Mouse (Mus musculus) embryonic facial prominence, embryonic 11.5 days (tissue): ENCODE measurements around the gene Duox1. TPM values are rescaled to one million over a fixed set of nuclear protein-coding genes. Genes with fewer than 3 reads are reported as not detected.
A peak's percentile ranks its signal among the peaks of the same experiment; 100 is the strongest.
"Not testable (repeated sequence)": the region's sequence is repeated elsewhere in the genome, so short reads cannot be mapped to it uniquely, and the experiment has no call there.

Experiments
- ATAC-seq: fragments of 200-750 bp; cut with Nextera tagmentation; replicated peaks from 2 replicates; pipeline ENCODE4 v1.8.0; 2017; ENCODE audit warnings: low read depth; ENCODE audit not compliant: insufficient number of reproducible peaks, low FRiP score, low TSS enrichment
- DNase-seq: peaks from one replicate; pipeline ENCODE4 v3.0.0-alpha.2; 2015; ENCODE audit warnings: low spot score
- H3K27ac ChIP-seq: fragments of 300-500 bp; sonication (generic); replicated peaks from 2 replicates; pipeline ENCODE4 v1.5.1; 2014; ENCODE audit warnings: mild to moderate bottlenecking, low read depth, low read length, control low read depth
- H3K27me3 ChIP-seq: fragments of 300-500 bp; sonication (generic); 2 replicates; pipeline ENCODE4 v1.6.1; 2014; ENCODE audit warnings: mild to moderate bottlenecking, low read length, moderate library complexity, mixed read lengths; ENCODE audit not compliant: control insufficient read depth, insufficient read depth
- H3K36me3 ChIP-seq: fragments of 300-500 bp; sonication (generic); replicated peaks from 2 replicates; pipeline ENCODE4 v1.6.1; 2014; ENCODE audit warnings: low read depth, mild to moderate bottlenecking, low read length, moderate library complexity, mixed read lengths; ENCODE audit not compliant: control insufficient read depth, insufficient read depth
- H3K4me1 ChIP-seq: fragments of 300-500 bp; sonication (generic); 2 replicates; pipeline ENCODE4 v1.6.1; 2014; ENCODE audit warnings: low read length, mixed read lengths; ENCODE audit not compliant: control insufficient read depth, insufficient read depth
- H3K4me2 ChIP-seq: fragments of 300-500 bp; sonication (generic); 2 replicates; pipeline ENCODE4 v1.6.1; 2014; ENCODE audit warnings: low read depth, mild to moderate bottlenecking, control low read depth, low read length, moderate library complexity
- H3K4me3 ChIP-seq: fragments of 300-500 bp; sonication (generic); 2 replicates; pipeline ENCODE4 v1.5.1; 2014; ENCODE audit warnings: low read depth, low read length, control low read depth
- H3K9ac ChIP-seq: fragments of 300-500 bp; sonication (generic); replicated peaks from 2 replicates; pipeline ENCODE4 v1.6.1; 2014; ENCODE audit warnings: mild to moderate bottlenecking, control low read depth, low read length
- H3K9me3 ChIP-seq: fragments of 300-500 bp; sonication (generic); replicated peaks from 2 replicates; pipeline ENCODE4 v1.6.1; 2016; ENCODE audit warnings: mild to moderate bottlenecking, low read length, inconsistent platforms, mixed read lengths; ENCODE audit not compliant: control insufficient read depth
- WGBS: fragments of 180-500 bp; shearing (Covaris S2); extraction: QIAGEN DNeasy Blood & Tissue Kit; methylation state at CpG from one replicate; pipeline ENCODE4 v1.1.7; 2014; 5-methylcytosine and 5-hydroxymethylcytosine counted together
- polyA plus RNA-seq: library from polyadenylated mRNA; unstranded; fragments of >200 nt; fragmentation: Nextera tagmentation; extraction: Ambion mirVana; gene quantifications from 2 replicates; pipeline ENCODE4 v1.2.1, GENCODE M21; 2014

Gene Duox1
- polyA plus RNA-seq, 1 experiment from 2014 or later: 0.06 TPM

DNA sequence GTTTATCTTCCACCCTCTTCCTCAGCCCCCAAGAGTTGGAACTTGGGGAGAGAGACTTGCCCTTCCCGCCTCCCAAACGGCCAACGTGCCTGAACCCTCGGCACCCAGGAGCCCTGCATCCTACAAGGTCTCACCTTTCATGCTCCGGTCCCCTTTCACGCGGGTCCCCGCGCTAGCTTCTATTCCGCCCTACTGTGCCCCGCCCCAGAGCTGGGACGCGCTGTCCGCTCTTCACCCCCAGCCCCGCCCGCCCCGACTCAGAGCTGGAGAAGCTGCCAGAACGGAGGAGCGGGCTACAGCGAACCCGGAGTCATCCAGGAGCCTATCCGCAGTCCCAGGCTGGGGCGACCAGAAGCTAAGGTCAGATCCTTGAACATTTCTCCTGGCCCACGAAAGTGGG lies 1.9 kb upstream of the Duox1 start, which contains the start of gene Duoxa1:
Gene Duoxa1, minus strand, starts transcription at position 195 of the 400 bp plus-strand sequence.
- Histone ChIP-seq H3K4me2 (peak within 1 kb of the TSS; percentile 30), H3K4me1 (no peaks in the 10 kb centered on the region), H3K27ac (no peak within 1 kb of the TSS), H3K9ac (no peak within 1 kb of the TSS), H3K36me3 (no peaks in the 10 kb centered on the region), H3K4me3 (peak within 1 kb of the TSS; percentile 10; the same call in 1 of the 2 replicates), H3K9me3 (no peaks in the 10 kb centered on the region), H3K27me3 (peaks cover 20% of the 10 kb centered on the region)
- DNase-seq (no peak), ATAC-seq (0 out of 2 replicates have a peak, but pooled peaks have one; percentile 57)
- WGBS: 5% methylated on average over 22 of the region's 24 CpGs

DNA sequence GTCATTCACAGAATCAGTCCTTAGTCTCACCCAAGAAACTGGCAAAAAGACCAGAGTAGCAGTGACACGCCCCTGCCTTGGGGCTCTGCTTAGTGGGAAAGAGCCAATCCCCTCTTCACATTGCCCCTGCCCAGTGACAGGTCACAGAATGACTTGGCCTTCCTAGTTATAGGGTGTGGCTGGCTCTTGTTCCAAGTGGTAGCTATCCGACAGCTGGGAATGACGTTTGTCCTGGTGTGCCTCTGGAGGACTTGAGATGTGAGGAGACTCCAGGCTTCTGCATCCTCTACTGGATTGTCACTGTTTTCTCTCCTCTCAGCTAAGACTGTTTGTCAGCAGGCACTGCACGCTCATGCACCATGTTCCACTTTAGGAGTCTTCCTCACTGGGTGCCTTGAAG lies 1.9 kb downstream of the Duox1 start:
- Histone ChIP-seq H3K9me3 (no peaks in the 10 kb centered on the region), H3K27ac (no peak overlapping the region), H3K4me2 (no peak overlapping the region), H3K36me3 (no peaks in the 10 kb centered on the region), H3K4me3 (no peak overlapping the region), H3K27me3 (peaks cover 20% of the 10 kb centered on the region), H3K9ac (no peak overlapping the region), H3K4me1 (no peaks in the 10 kb centered on the region; the same call in 1 of the 2 replicates)
- ATAC-seq (no peak), DNase-seq (no peak)
- WGBS: 80% methylated on average over 4 of the region's 4 CpGs

DNA sequence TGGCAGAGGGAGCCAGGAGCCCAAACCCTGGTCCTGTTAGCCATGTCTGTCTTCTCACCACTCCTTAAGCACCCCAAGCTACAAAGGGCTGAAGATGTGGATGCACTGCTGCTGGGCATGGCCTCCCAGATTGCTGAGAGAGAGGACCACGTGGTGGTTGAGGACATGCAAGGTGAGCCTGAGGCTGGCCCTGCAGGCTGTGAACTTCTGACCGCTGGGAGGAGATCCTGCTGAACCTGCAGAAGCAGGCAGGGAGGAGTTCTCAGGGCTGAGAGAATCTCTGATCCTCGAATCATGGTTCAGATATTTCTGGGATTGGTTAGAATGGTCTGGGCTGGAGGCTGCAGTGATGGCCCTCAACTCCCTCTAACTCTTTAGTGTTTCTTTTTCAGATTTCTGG lies 8.5 kb downstream of the Duox1 start:
- no peaks in the 10 kb centered on the region for H3K9me3 ChIP-seq
- WGBS: 67% methylated on average over 3 of the region's 3 CpGs

DNA sequence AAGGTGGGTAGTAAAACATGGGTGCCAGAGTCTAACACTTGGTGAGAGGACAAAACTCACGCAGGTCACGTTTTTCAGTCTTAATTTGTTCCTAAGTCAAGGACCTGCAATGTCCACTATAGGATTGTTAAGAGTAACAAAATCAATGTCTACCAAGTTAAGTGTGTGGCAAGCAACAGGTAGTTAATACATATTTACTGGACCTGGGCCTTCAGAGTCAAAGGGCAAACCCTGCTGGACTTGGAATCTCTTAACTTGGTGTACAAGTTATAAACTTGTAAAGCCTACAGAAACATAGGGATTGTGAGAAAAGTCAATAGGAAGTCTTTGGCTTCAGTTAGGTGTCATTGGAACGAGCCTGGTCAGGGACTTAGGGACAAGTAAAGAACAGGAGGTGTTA lies 9.1 kb downstream of the Duox1 start:
- no peak for ATAC-seq
- no peaks in the 10 kb centered on the region for H3K9me3 ChIP-seq
- no peak overlapping the region for H3K27ac ChIP-seq
- no peak overlapping the region for H3K9ac ChIP-seq
- H3K4me3 ChIP-seq: no peak overlapping the region
- H3K36me3 ChIP-seq: no peaks in the 10 kb centered on the region
- WGBS: 84% methylated on average over 3 of the region's 3 CpGs
- H3K4me2 ChIP-seq: no peak overlapping the region
- no peaks in the 10 kb centered on the region for H3K27me3 ChIP-seq
- DNase-seq: no peak
- no peaks in the 10 kb centered on the region for H3K4me1 ChIP-seq

More for the DNA sequence above, 8.5 kb downstream of the Duox1 start:
- H3K27me3 ChIP-seq: no peaks in the 10 kb centered on the region
- H3K36me3 ChIP-seq: no peaks in the 10 kb centered on the region
- DNase-seq (no peak), ATAC-seq (no peak)
- no peak overlapping the region for H3K4me3 ChIP-seq
- H3K9ac ChIP-seq: no peak overlapping the region
- no peak overlapping the region for H3K4me2 ChIP-seq
- H3K4me1 ChIP-seq: no peaks in the 10 kb centered on the region
- H3K27ac ChIP-seq: no peak overlapping the region

DNA sequence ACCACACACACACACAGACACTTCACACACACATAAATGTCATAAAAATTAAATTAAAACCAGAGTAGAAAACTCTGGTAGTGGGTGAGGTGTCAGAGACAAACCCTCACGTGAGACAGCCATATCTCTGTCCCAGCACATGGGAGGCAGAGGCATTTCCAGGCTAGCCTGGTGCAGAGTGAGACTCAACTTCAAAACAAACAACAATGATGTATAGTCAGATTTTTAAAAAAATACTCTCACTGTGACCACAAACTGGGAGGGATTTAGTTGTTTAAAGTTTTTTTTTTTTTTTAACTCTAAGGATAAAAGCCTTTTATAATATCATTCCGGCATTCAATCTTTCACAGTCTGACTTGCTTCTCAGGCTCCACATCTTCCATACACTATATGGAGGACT lies 9.9 kb downstream of the Duox1 start:
- 77% methylated on average over 2 of the region's 2 CpGs for WGBS
- Histone ChIP-seq H3K27me3 (no peaks in the 10 kb centered on the region), H3K4me3 (no peak overlapping the region), H3K9ac (no peak overlapping the region), H3K4me1 (no peaks in the 10 kb centered on the region), H3K9me3 (no peaks in the 10 kb centered on the region), H3K4me2 (no peak overlapping the region), H3K27ac (no peak overlapping the region), H3K36me3 (no peaks in the 10 kb centered on the region)
- DNase-seq (no peak), ATAC-seq (no peak)

DNA sequence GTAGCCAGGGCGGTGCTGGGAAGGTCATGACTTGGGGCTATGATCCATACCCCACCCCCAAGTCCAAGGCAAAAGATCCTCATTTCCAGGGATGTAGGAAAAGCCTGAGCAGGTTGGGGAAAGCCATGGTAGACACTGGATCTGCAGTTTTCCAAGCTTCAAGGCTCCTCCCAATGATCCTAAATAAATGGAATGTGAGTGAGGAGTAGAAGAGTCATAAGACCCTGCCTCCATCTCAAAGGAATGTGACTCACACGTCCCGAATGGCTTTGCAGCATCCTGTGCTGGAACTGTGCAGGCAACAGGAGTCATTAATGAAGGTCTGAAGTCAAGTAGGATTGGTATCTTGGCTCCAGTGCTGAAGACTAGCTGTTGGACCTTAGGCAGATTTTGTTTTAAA lies 12.5 kb downstream of the Duox1 start:
- Histone ChIP-seq H3K9me3 (no peaks in the 10 kb centered on the region), H3K4me2 (no peak overlapping the region), H3K9ac (no peak overlapping the region), H3K4me1 (no peaks in the 10 kb centered on the region), H3K27ac (no peak overlapping the region), H3K36me3 (no peaks in the 10 kb centered on the region), H3K4me3 (no peak overlapping the region), H3K27me3 (no peaks in the 10 kb centered on the region)
- DNase-seq (no peak), ATAC-seq (no peak)
- WGBS: 68% methylated on average over 3 of the region's 3 CpGs

DNA sequence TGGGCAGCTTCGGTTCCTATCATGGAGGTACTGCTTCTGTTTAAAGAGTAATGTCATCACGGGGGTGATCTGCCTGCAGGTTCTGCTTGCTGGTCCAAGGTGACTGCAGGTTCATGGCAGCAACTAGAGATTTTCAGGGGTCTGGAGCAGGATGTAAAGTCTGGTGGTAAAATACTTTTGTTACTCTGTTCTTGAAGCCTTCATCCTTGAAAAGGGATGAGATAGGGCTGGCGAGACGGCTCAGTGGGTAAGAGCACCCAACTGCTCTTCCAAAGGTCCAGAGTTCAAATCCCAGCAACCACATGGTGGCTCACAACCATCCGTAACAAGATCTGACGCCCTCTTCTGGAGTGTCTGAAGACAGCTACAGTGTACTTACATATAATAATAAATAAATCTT lies 14.8 kb downstream of the Duox1 start:
- not testable (repeated sequence) for H3K9ac ChIP-seq, H3K9me3 ChIP-seq, H3K4me3 ChIP-seq, H3K36me3 ChIP-seq, H3K4me1 ChIP-seq, H3K4me2 ChIP-seq, H3K27me3 ChIP-seq, ATAC-seq, DNase-seq, H3K27ac ChIP-seq
- WGBS: 90% methylated on average over 4 of the region's 6 CpGs

DNA sequence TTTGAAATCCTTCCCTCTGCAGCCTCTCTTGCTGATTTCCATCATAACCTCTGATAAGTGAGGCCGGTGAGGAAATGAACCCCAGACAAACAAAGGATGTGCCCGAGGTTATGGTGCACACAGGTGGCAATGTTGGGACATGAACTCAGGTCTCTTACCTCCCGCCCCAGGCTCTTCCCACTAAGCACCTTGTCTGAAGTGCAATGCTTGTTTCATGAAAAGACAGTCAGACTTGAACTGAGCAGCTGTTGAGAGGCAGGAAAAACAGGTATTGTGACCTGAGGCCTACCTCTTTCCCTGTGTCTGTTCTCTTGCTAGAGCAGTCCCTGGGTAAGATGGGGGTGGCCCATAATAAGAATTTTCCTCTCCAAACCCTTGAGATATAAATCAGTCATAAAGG lies 16.8 kb downstream of the Duox1 start:
- H3K27me3 ChIP-seq: no peaks in the 10 kb centered on the region
- 79% methylated on average over 3 of the region's 3 CpGs for WGBS
- H3K9ac ChIP-seq: no peak overlapping the region
- no peaks in the 10 kb centered on the region for H3K4me1 ChIP-seq
- H3K4me2 ChIP-seq: no peak overlapping the region
- H3K9me3 ChIP-seq: no peaks in the 10 kb centered on the region
- no peak overlapping the region for H3K27ac ChIP-seq
- no peak overlapping the region for H3K4me3 ChIP-seq
- ATAC-seq: no peak
- no peaks in the 10 kb centered on the region for H3K36me3 ChIP-seq
- DNase-seq: no peak
